Mouse (Mus musculus) megakaryocyte, embryonic 14.5 days (primary cell): ENCODE data around the gene Abca14. TPM values are rescaled to one million over a fixed set of nuclear protein-coding genes. Genes with fewer than 3 reads are reported as not detected.

ENCODE experiments used
- H3K27me3 ChIP-seq: replicated peaks from 2 replicates; pipeline ENCODE3; 2012; ENCODE audit warnings: inconsistent platforms
- H3K36me3 ChIP-seq: replicated peaks from 2 replicates; pipeline ENCODE3; 2012; ENCODE audit warnings: low read length, inconsistent platforms, mixed read lengths
- H3K4me1 ChIP-seq: 2 replicates; pipeline ENCODE4 v1.6.1; 2012; ENCODE audit warnings: inconsistent platforms
- H3K4me3 ChIP-seq: replicated peaks from 2 replicates; pipeline ENCODE3; 2012; ENCODE audit warnings: moderate library complexity, mild to moderate bottlenecking, inconsistent platforms
- H3K9me3 ChIP-seq: 2 replicates; pipeline ENCODE4 v1.6.1; 2012; ENCODE audit warnings: inconsistent platforms
- FLI1 ChIP-seq: IDR thresholded peaks from 2 replicates; pipeline ENCODE4 v1.6.1; 2012; ENCODE audit warnings: low read length, inconsistent platforms, mixed read lengths
- GATA1 ChIP-seq: IDR thresholded peaks from 3 replicates; pipeline ENCODE4 v1.6.1; 2012; ENCODE audit warnings: mixed read lengths, low read length, inconsistent platforms, borderline replicate concordance
- polyA plus RNA-seq: library from polyadenylated mRNA; stranded (reverse); fragments of >175 nt; gene quantifications from 2 replicates; pipeline ENCODE4 v1.2.3, GENCODE M21; 2012; ENCODE audit warnings: low replicate concordance; ENCODE audit not compliant: insufficient read depth

The Abca14 gene
- polyA plus RNA-seq, 1 experiment, result not detected

DNA sequence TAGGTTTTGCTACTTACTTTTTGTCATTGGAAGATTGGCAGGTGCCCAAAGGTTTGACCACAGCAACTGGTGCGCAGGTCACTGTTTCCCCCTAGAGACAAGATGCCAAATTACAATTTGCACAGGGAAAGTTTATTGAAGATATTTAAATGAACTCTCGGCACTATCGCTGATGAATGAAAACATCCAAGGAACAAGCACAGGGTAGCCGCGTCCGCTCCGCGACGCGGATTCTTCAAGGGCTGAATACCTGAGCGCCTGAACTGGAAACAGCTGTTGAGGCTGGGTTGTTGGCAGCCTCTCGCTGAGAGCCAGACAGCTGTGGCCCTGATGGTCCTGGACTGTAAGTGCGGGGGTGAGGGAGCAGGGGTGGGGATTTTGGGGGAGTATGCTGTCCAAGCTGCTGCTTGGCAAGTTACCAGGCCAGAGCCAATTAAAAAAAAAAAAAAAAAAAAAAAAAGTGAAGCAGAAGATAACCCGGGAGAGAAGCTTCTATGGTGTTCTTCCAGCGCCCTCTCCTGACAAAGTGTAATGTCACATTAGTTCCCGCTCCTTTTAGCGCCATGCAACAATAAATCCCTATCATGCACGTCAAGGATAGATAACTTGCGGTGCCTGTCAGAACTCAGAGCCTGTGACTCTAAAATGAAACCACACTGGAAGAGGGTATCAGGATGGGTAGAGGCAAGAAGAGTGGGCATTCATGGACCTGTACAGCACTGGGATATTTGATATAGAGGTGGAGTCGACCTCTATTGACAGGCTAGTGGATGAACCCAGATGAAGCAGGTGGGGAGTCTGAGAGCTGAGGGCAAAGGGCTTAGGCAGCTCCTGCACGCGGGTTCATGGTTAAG lies 123.7 kb downstream of the Abca14 start:
- H3K4me1 ChIP-seq, result no peaks in the 10 kb centered on the region
- no peaks in the 10 kb centered on the region for H3K9me3 ChIP-seq
- TF ChIP-seq FLI1, result no peak
- no peak for TF ChIP-seq GATA1
- H3K36me3 ChIP-seq, result no peaks in the 10 kb centered on the region
- H3K27me3 ChIP-seq, result peaks cover 9% of the 10 kb centered on the region
- peak overlapping the region; percentile 78 for H3K4me3 ChIP-seq

DNA sequence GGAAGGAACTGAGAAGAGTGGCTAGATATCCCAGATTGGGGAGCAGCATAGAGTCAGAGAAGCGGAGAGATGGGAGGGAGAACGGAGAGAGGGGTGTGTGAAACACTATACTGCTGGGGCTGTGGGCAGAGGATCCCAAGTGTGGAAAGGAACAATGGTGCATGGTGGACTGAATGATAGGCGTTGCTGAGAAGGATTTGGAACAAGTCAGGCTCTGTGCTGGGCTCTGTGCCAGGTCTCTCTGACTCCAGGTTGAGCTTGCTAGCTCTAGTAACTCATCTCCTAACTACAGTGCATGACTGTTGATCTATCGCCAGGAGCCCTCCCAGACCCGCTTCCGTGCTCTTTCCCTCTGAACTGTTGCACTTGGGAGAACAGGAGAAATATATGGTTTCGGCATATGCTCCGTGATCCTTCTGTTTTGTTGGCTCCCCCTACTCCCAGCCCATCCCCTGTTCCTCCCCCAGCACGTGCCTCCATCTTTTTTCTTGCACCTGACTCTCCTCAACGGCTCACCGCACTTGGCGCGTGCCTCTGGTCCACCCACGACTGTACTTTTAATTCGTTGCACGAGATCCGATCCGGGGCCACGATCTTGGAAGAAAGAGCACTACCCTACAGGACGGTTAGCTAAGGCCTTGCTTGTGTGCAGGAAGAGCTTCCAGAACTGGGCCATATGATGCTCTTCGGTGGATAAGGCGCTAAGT lies 124.5 kb downstream of the Abca14 start, which contains the start of gene Abca15:
Gene Abca15 (plus strand): TSS at position 584 of the 707 bp plus-strand sequence.
- Histone ChIP-seq H3K36me3 (no peaks in the 10 kb centered on the region), H3K4me3 (peak within 1 kb of the TSS; percentile 56), H3K27me3 (peaks cover 9% of the 10 kb centered on the region), H3K4me1 (no peaks in the 10 kb centered on the region), H3K9me3 (no peaks in the 10 kb centered on the region)
- no peak for TF ChIP-seq GATA1
- no peak for TF ChIP-seq FLI1

DNA sequence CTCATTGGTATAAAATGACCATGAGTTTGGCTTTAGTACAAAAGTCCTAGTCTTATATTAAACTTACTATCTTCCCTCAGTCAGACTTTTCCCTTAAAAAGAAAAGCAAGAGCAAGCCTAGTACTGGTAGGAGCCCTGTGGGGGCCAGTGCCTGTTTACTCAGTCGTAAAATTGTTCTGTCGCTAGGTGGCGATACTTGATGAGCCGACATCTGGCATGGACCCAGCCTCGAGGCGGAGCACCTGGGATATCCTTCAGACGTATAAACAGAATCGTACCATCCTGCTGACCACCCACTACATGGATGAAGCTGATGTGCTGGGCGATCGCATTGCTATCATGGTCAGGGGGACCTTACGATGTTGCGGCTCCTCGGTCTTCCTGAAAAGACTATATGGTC lies 157.4 kb downstream of the Abca14 start:
- TF ChIP-seq GATA1 (no peak), FLI1 (no peak)
- 0 out of 2 replicates have a peak, but pooled peaks cover 3% of the 10 kb centered on the region for H3K4me1 ChIP-seq

More for the DNA sequence above, 157.4 kb downstream of the Abca14 start:
- no peaks in the 10 kb centered on the region for H3K27me3 ChIP-seq
- H3K36me3 ChIP-seq, result no peaks in the 10 kb centered on the region
- H3K9me3 ChIP-seq, result no peaks in the 10 kb centered on the region
- peak overlapping the region; percentile 26 for H3K4me3 ChIP-seq

Other genes with a start within 250 kb of the Abca14 start
- gene Dnah3, start 108.7 kb upstream of the Abca14 start, polyA plus RNA-seq, result not detected in 2 replicates
- 2.0 and 13.3 TPM in 2 replicates for gene Tmem159, start 101.6 kb upstream of the Abca14 start, polyA plus RNA-seq
- not detected in 2 replicates for gene Zp2, start 58.7 kb upstream of the Abca14 start, polyA plus RNA-seq
- gene Anks4b, start 30.1 kb upstream of the Abca14 start, polyA plus RNA-seq, result not detected in 2 replicates
- not detected in 2 replicates for gene Crym, start 1.9 kb upstream of the Abca14 start, polyA plus RNA-seq
- gene Abca15, start 124.7 kb downstream of the Abca14 start, polyA plus RNA-seq, result not detected in 2 replicates
- gene Abca16, start 205.7 kb downstream of the Abca14 start, polyA plus RNA-seq, result not detected in 2 replicates